Mouse (Mus musculus): ENCODE results near the gene Akap13. TPM values are rescaled to one million over a fixed set of nuclear protein-coding genes. Genes with fewer than 3 reads are reported as not detected.
A peak's percentile ranks its signal among the peaks of the same experiment; 100 is the strongest.

The Akap13 gene
- polyA plus RNA-seq, 1 experiment from 2014 or later = 46.1 TPM

DNA sequence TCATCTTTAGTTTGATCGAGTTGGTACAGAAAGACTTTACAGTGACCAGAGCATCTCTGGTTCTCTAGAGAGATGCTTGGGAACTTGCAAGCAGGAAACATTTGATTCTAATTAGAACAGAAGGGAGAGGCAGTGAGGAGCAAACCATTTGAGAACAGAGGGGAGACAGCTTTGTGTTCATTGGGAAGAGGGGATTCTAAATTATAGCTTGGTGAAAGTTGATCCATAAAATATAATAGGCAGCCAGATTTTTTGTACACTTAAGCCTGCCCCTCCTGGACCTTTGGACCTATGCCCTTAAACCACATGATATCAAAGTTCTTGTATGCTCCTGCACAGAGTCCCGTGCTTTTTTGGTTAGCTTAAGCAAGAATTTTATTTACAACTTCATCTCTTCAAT is 185.3 kb downstream of the Akap13 start:
- peak overlapping the region; percentile 90 for H3K27ac ChIP-seq (replicated peaks)
- H3K4me1 ChIP-seq = peaks cover 34% of the 10 kb centered on the region
- no peak overlapping the region for H3K9ac ChIP-seq
- no peaks in the 10 kb centered on the region for H3K36me3 ChIP-seq
- no peaks in the 10 kb centered on the region for H3K9me3 ChIP-seq (replicated peaks)
- no peaks in the 10 kb centered on the region for H3K27me3 ChIP-seq
- WGBS = 27% methylated on average over 2 of the region's 2 CpGs
- no peak overlapping the region for H3K4me3 ChIP-seq (replicated peaks)
- ATAC-seq (ENCODE audit: insufficient number of reproducible peaks, low FRiP score, low TSS enrichment, low read depth) = peak; percentile 47; the same call in 1 of the 2 replicates
- peak overlapping the region; percentile 15 for H3K4me2 ChIP-seq (replicated peaks)

DNA sequence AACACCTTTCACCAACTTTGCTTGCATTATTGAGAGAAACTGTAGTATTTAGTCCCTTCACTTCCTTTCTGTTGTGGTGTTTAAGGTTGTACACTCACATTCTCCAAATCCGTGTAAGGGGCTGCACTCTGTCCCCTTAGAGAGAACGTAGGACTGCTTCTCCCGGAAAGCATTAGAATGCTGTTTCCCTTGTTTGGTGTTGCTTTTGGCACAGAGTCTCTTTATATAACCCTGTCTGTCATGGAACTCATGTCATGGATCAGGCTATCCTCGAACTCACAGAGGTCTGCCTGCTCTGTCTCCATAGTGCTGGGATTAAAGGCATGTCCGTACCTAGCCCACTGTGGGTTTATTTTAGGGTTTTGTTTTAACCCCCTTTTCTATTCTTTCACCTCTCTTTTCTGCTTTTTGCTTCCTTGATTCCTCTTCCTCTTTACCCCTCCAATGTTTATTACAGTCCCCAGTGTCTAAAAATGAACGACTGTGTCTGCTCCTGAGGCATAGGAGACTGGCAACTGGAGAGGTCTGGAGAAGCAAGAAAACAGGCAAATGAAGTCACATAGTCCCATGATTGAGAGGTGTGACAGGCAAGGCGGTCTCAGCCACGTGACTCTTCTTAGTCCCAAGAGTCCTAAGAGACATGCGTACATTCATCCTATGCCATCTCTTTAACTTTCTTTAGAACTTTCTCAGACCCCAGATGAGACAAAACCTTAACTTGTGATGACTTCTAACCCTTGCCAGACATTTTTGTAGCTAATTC is 186.3 kb downstream of the Akap13 start:
- H3K4me2 ChIP-seq (replicated peaks) = peak overlapping the region; percentile 46
- peak overlapping the region; percentile 90 for H3K27ac ChIP-seq (replicated peaks)
- WGBS = 34% methylated on average over 9 of the region's 9 CpGs
- peak; percentile 5; the same call in 1 of the 2 replicates for ATAC-seq (ENCODE audit: insufficient number of reproducible peaks, low FRiP score, low TSS enrichment, low read depth)
- H3K9me3 ChIP-seq (replicated peaks) = no peaks in the 10 kb centered on the region
- H3K9ac ChIP-seq = no peak overlapping the region
- H3K4me1 ChIP-seq = peaks cover 34% of the 10 kb centered on the region
- no peaks in the 10 kb centered on the region for H3K36me3 ChIP-seq
- no peaks in the 10 kb centered on the region for H3K27me3 ChIP-seq
- no peak overlapping the region for H3K4me3 ChIP-seq (replicated peaks)

DNA sequence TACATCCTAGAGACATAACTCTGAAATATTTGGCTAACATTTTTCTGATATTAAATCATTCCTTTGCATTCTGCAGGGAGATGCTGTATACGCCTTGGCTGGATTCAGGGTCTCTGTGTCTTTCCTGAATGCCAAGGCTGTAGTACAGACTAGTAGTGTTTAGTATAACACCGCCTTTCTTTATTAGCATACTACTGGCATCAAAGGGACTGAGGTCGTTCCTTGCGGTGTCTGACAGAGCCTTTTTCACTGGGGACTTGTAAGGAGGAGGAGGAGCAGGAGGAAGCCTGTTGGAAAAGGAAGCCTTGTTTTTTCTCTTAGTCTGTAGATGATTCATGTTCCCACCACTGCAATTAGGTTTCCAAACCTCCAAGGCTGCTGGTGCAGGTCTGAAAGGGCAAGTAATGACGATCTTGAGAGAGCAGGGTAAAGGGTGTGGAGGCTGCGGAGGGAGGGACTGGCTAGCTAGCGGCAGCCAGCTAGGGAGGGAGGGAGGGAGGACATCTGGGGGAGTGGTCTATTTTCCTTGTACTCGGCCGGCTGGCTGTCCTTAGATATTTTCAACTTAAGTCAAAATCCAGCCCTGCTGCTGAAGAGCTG is 186.9 kb downstream of the Akap13 start:
- Histone ChIP-seq H3K9me3 (replicated peaks) (no peaks in the 10 kb centered on the region), H3K27me3 (no peaks in the 10 kb centered on the region), H3K27ac (replicated peaks) (peak overlapping the region; percentile 90), H3K4me1 (peaks cover 37% of the 10 kb centered on the region), H3K9ac (no peak overlapping the region), H3K4me3 (replicated peaks) (peak overlapping the region; percentile 41), H3K4me2 (replicated peaks) (peak overlapping the region; percentile 46), H3K36me3 (no peaks in the 10 kb centered on the region)
- 4% methylated on average over 9 of the region's 9 CpGs for WGBS
- peak; percentile 84 for ATAC-seq (ENCODE audit: insufficient number of reproducible peaks, low FRiP score, low TSS enrichment, low read depth)

DNA sequence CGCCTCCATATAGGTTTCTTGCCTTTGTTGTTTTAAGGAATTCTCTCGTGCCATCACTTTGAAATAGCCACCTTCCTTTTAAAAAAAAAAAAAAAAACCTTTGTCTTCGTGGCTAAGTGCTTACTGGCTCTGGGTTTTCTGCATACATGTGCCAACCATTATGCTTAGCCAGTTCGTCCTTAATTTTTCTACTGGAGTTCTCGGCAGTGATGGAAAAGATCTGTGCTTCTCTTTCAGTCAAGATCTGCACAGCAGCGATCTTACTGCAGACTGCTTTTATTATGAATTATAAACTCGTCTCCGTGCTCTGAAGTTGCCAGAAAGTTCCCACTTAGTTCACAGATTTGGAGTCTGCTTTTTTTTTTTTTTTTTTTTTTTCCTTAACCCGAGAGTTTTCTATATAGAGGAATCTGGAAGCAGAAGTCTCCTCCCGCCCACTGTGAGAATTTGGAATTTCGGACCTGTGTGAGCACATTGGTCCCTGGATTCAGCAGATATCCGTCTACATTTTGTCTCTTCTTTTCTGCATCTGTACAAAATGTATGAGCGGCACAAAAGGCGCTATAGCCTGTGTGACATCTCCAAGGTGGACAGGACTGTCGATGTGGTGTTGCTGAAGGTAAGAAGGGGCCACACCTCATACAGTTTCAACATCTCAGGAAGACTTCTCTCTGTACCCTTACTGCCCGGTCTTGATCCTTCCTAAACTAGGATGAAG is 187.7 kb downstream of the Akap13 start:
- peak overlapping the region; percentile 46 for H3K4me2 ChIP-seq (replicated peaks)
- H3K9me3 ChIP-seq (replicated peaks) = no peaks in the 10 kb centered on the region
- H3K4me1 ChIP-seq = peaks cover 37% of the 10 kb centered on the region
- 27% methylated on average over 16 of the region's 16 CpGs for WGBS
- 0 out of 2 replicates have a peak overlapping the region, but pooled peaks have one; percentile 6 for H3K9ac ChIP-seq
- no peaks in the 10 kb centered on the region for H3K36me3 ChIP-seq
- H3K27ac ChIP-seq (replicated peaks) = peak overlapping the region; percentile 90
- no peaks in the 10 kb centered on the region for H3K27me3 ChIP-seq
- H3K4me3 ChIP-seq (replicated peaks) = peak overlapping the region; percentile 41
- no peak for ATAC-seq (ENCODE audit: insufficient number of reproducible peaks, low FRiP score, low TSS enrichment, low read depth)

DNA sequence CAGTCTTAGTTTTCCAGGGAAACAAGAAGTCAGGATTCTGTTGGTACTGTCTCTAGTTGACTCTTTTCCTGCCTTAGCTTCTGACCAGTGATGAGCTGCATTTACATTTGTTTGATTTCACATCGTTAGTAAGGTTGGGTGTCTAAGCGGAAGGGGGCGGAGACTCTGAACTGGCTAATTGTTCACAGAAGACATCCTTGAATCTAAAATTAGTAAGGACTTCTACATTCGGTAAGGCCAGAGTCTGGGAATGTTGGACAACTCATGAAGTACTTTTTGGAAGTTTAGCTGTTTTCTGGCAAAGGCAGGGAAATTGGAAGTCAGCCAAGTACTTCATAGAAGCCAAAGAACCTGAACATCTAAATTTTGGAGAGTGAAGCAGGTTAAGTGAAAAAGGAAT is 188.7 kb downstream of the Akap13 start:
- peak overlapping the region; percentile 90 for H3K27ac ChIP-seq (replicated peaks)
- no peaks in the 10 kb centered on the region for H3K9me3 ChIP-seq (replicated peaks)
- WGBS = 33% methylated on average over 4 of the region's 4 CpGs
- peaks cover 37% of the 10 kb centered on the region for H3K4me1 ChIP-seq
- ATAC-seq (ENCODE audit: insufficient number of reproducible peaks, low FRiP score, low TSS enrichment, low read depth) = no peak
- H3K4me3 ChIP-seq (replicated peaks) = peak overlapping the region; percentile 41
- peak overlapping the region; percentile 31; the same call in 1 of the 2 replicates for H3K9ac ChIP-seq
- H3K27me3 ChIP-seq = no peaks in the 10 kb centered on the region
- H3K4me2 ChIP-seq (replicated peaks) = peak overlapping the region; percentile 46
- H3K36me3 ChIP-seq = no peaks in the 10 kb centered on the region

DNA sequence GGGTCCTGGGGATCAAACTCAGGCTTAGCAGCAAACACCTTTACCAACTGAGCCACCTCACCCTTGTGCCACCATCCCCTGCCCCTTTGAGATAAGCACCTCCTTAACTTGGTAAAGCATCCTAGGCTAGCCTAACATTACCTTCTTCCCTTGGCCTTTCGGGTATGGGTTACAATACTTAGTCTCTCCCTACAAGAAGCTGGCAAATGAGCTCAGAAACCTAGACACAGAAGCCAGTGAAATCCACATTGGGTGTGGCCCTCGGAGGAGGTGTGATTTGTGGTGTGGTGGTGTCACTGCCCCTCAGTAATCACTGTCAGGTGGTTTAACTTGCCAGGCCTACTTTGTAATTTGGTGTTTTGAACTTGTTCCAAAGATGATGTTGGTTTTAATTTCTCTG is 189.3 kb downstream of the Akap13 start:
- Histone ChIP-seq H3K4me3 (replicated peaks) (peak overlapping the region; percentile 41), H3K4me2 (replicated peaks) (peak overlapping the region; percentile 46), H3K9me3 (replicated peaks) (no peaks in the 10 kb centered on the region), H3K36me3 (no peaks in the 10 kb centered on the region), H3K4me1 (peaks cover 34% of the 10 kb centered on the region), H3K27me3 (no peaks in the 10 kb centered on the region), H3K9ac (no peak overlapping the region), H3K27ac (replicated peaks) (no peak overlapping the region; the same call in 1 of the 2 replicates)
- 67% methylated on average over 2 of the region's 2 CpGs for WGBS
- no peak for ATAC-seq (ENCODE audit: insufficient number of reproducible peaks, low FRiP score, low TSS enrichment, low read depth)

DNA sequence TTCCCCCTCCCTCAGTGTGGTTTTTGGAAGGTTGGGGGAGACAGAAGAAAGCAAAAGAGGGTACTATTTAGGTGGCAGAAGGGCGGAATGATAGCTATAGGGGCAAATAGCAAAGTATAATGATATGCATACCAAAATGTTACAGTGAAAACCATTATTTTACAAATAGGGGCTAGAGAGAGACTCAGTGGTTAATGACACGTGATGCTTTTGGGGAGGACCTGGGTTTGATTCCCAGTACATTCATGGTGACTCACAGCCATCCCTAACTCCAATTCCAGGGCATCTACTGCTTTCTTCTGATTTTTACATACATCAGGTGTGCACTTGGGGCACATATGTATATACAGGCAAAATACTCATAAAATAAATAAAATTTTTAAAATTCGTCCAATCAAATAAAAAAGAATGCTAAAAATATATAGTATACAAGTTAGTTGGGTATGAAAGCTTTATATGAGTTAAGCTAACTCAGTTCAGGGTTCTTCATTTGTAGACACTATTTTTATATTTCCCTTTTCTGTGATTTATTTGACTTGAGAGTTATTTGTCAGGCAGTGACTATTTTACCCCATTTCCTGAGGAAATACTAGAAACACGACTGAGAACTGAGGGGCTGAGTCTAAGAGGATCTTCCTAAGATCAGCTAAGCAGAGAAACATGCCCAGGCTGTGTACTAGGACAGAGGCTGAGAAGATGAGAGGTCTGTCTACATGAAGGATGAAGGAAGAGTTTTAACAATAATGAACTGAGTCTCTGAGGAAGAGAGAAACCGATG is 190.0 kb downstream of the Akap13 start:
- H3K9me3 ChIP-seq (replicated peaks) = no peaks in the 10 kb centered on the region
- H3K36me3 ChIP-seq = no peaks in the 10 kb centered on the region
- H3K9ac ChIP-seq = no peak overlapping the region
- no peak for ATAC-seq (ENCODE audit: insufficient number of reproducible peaks, low FRiP score, low TSS enrichment, low read depth)
- peaks cover 33% of the 10 kb centered on the region for H3K4me1 ChIP-seq
- 70% methylated on average over 5 of the region's 5 CpGs for WGBS
- peak overlapping the region; percentile 46 for H3K4me2 ChIP-seq (replicated peaks)
- peak overlapping the region; percentile 41 for H3K4me3 ChIP-seq (replicated peaks)
- H3K27ac ChIP-seq (replicated peaks) = no peak overlapping the region
- no peaks in the 10 kb centered on the region for H3K27me3 ChIP-seq

DNA sequence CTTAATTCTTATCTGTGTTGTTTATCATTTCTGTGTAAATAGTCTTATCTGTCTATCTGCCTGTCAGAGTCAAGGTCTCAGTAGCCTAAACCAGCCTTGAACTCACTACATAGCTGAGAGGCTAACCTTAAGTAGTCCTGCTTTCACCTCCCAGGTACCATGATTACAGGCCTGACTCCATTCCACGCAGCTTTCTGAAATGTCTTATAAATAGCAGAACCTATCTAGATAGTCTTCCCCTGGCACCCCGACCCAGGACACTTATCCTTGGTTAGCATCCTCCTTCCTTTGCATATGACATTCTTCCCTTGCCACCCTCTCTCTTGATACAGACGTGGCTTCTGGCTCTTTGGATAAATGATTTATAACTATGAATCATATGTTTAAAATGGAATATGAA is 192.7 kb downstream of the Akap13 start:
- Histone ChIP-seq H3K36me3 (no peaks in the 10 kb centered on the region), H3K27me3 (no peaks in the 10 kb centered on the region), H3K27ac (replicated peaks) (no peak overlapping the region), H3K4me3 (replicated peaks) (no peak overlapping the region), H3K4me2 (replicated peaks) (no peak overlapping the region), H3K4me1 (peaks cover 12% of the 10 kb centered on the region), H3K9me3 (replicated peaks) (no peaks in the 10 kb centered on the region), H3K9ac (no peak overlapping the region)
- ATAC-seq (ENCODE audit: insufficient number of reproducible peaks, low FRiP score, low TSS enrichment, low read depth) = no peak
- WGBS = 91% methylated on average over 3 of the region's 3 CpGs

DNA sequence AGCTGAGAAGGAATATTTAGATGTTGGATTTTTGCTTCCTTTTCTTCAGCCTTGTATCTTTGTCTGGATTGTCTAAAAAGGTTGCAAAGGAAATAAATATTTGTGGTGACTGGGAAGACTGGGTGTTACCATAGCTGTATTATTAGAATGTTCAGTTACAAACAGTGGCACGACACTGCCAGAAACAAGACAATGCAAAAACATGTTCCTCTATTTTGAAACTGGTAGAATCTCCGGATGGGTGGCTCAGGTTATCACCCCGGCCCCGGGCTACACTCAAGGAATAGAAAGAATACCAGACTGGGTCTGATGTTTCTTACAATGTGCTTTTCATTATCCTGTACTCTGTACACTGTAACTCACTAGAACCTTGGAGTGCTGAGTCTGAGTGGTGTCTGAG is 193.6 kb downstream of the Akap13 start:
- WGBS = 30% methylated on average over 4 of the region's 4 CpGs
- no peak for ATAC-seq (ENCODE audit: insufficient number of reproducible peaks, low FRiP score, low TSS enrichment, low read depth)
- Histone ChIP-seq H3K4me2 (replicated peaks) (no peak overlapping the region), H3K27me3 (no peaks in the 10 kb centered on the region), H3K27ac (replicated peaks) (no peak overlapping the region; the same call in 1 of the 2 replicates), H3K9ac (no peak overlapping the region), H3K36me3 (no peaks in the 10 kb centered on the region), H3K4me3 (replicated peaks) (no peak overlapping the region), H3K4me1 (peaks cover 14% of the 10 kb centered on the region), H3K9me3 (replicated peaks) (no peaks in the 10 kb centered on the region)

DNA sequence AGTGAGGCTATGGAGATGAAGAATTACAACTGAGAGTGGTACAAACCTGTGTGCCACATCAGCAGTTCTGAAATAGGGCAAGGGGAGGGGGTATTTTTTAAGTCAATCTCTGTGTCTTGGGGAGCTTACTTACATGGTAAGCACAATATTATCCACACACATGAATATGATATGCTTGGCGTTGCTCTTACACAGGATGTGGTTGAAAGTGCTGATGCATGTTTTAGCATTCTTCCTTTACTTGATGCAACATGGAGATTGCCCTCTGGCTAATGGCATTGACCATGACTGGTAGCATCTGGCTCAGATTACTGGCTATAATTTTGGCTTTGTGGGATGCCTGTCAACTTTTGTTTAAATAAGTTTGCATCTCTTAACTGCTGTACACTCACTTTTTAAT is 194.6 kb downstream of the Akap13 start:
- H3K27ac ChIP-seq (replicated peaks) = 0 out of 2 replicates have a peak overlapping the region, but pooled peaks have one; percentile 23
- H3K27me3 ChIP-seq = no peaks in the 10 kb centered on the region
- H3K9ac ChIP-seq = no peak overlapping the region
- H3K36me3 ChIP-seq = no peaks in the 10 kb centered on the region
- no peaks in the 10 kb centered on the region for H3K9me3 ChIP-seq (replicated peaks)
- no peak overlapping the region for H3K4me2 ChIP-seq (replicated peaks)
- H3K4me1 ChIP-seq = peaks cover 12% of the 10 kb centered on the region
- H3K4me3 ChIP-seq (replicated peaks) = no peak overlapping the region
- WGBS = 16% methylated on average over 1 of the region's 1 CpGs
- ATAC-seq (ENCODE audit: insufficient number of reproducible peaks, low FRiP score, low TSS enrichment, low read depth) = no peak

Measured in embryonic facial prominence, embryonic 15.5 days (tissue).